Mouse (Mus musculus) forebrain, postnatal 0 days (tissue): ENCODE data around the gene Zic5. TPM values are rescaled to one million over a fixed set of nuclear protein-coding genes. Genes with fewer than 3 reads are reported as not detected.

ENCODE experiments used
- ATAC-seq: fragments of 200-750 bp; cut with Nextera tagmentation; 2 replicates; pipeline ENCODE4 v1.8.0; 2017; ENCODE audit warnings: mild to moderate bottlenecking, moderate library complexity
- DNase-seq: peaks from one replicate; pipeline ENCODE4 v3.0.0-alpha.2; 2015
- H3K27ac ChIP-seq: fragments of 300-500 bp; sonication (generic); 2 replicates; pipeline ENCODE4 v1.5.1; 2014; ENCODE audit warnings: low read depth, mild to moderate bottlenecking, antibody characterized with exemption, low read length, moderate library complexity, mixed read lengths
- H3K27me3 ChIP-seq: fragments of 300-500 bp; sonication (generic); 2 replicates; pipeline ENCODE4 v1.6.1; 2014; ENCODE audit warnings: mild to moderate bottlenecking, low read length, mixed read lengths; ENCODE audit not compliant: insufficient read depth
- H3K36me3 ChIP-seq: fragments of 300-500 bp; sonication (generic); 2 replicates; pipeline ENCODE4 v1.6.1; 2014; ENCODE audit warnings: mild to moderate bottlenecking, moderate library complexity; ENCODE audit not compliant: insufficient read depth
- H3K4me1 ChIP-seq: fragments of 300-500 bp; sonication (generic); 2 replicates; pipeline ENCODE4 v1.6.1; 2014; ENCODE audit warnings: antibody characterized with exemption; ENCODE audit not compliant: insufficient read depth
- H3K4me2 ChIP-seq: fragments of 300-500 bp; sonication (generic); 2 replicates; pipeline ENCODE4 v1.6.1; 2014; ENCODE audit warnings: low read depth, mild to moderate bottlenecking, moderate library complexity
- H3K4me3 ChIP-seq: fragments of 300-500 bp; sonication (generic); 2 replicates; pipeline ENCODE4 v1.5.1; 2014; ENCODE audit warnings: low read depth, low read length, mixed read lengths
- H3K9ac ChIP-seq: fragments of 300-500 bp; sonication (generic); 2 replicates; pipeline ENCODE4 v1.6.1; 2014; ENCODE audit warnings: mild to moderate bottlenecking
- H3K9me3 ChIP-seq: fragments of 300-500 bp; sonication (generic); 2 replicates; pipeline ENCODE4 v1.6.1; 2016; ENCODE audit warnings: low read length
- CTCF ChIP-seq: sonication (generic); IDR thresholded peaks from 2 replicates; pipeline ENCODE4 v1.5.1; 2016; ENCODE audit warnings: antibody characterized with exemption, control low read depth, low read depth
- WGBS: fragments of 180-500 bp; shearing (Covaris S2); extraction: QIAGEN DNeasy Blood & Tissue Kit; methylation state at CpG from one replicate; pipeline ENCODE4 v1.1.7; 2014; 5-methylcytosine and 5-hydroxymethylcytosine counted together
- polyA plus RNA-seq: library from polyadenylated mRNA; unstranded; fragments of >200 nt; fragmentation: Nextera tagmentation; extraction: Ambion mirVana; gene quantifications from 2 replicates; pipeline ENCODE4 v1.2.1, GENCODE M21; 2015
- total RNA-seq: library from RNA; depleted of rRNA; stranded (reverse); fragments of >200 nt; gene quantifications from 2 replicates; pipeline ENCODE4 v1.2.3, GENCODE M21; 2014

The Zic5 gene
- total and polyA plus RNA-seq, 2 experiments from 2014 or later = 13.8 to 22.8 TPM

DNA sequence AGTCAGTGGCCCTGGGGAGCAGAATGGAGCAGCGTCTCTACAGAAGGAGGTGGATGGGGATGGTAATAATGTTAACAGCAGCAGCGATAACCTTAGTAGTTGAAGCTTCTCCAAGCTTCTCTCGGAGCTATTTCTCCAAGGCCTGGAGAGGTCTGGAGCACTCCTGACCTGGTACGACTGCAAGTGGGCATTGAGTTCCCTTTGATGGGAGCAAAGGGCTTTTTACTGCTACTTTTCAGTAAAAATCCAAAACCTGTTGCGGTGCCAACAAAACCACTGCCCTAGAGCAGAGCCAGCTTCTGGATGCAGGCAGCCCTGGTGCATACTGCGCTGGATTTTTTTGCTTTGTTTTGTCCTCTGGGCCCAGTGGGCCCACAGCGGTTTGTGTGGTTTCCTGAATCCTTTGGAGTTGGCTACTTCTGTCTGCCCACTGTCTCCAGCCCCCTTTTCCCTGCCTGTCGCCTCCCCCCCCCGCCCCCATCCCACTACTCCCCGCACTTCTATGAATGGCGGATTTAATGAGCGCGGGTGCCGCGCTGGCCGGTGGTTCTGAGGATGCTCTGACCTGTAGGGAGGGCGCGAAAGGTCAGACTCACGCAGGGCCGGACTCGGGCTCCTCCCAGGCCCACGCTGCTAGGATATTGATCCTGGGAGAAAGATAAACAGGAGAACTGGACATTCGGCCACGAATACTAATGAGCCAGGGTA is 19.5 kb upstream of the Zic5 start:
- Histone ChIP-seq H3K4me2 (peak overlapping the region; percentile 33), H3K36me3 (no peaks in the 10 kb centered on the region), H3K4me3 (no peak overlapping the region), H3K27me3 (peaks cover 66% of the 10 kb centered on the region), H3K27ac (peak overlapping the region; percentile 40; the same call in 1 of the 2 replicates), H3K9ac (no peak overlapping the region), H3K4me1 (no peaks in the 10 kb centered on the region), H3K9me3 (no peaks in the 10 kb centered on the region)
- peak; percentile 19 for ATAC-seq
- 18% methylated on average over 23 of the region's 24 CpGs for WGBS
- DNase-seq = peak; percentile 17
- no peak for TF ChIP-seq CTCF

- WGBS = 32% methylated on average over 4 of the region's 4 CpGs
- H3K27ac ChIP-seq = peak overlapping the region; percentile 40; the same call in 1 of the 2 replicates
- H3K9me3 ChIP-seq = no peaks in the 10 kb centered on the region
- no peak for TF ChIP-seq CTCF
- no peak overlapping the region for H3K9ac ChIP-seq
- no peak for DNase-seq
- peaks cover 66% of the 10 kb centered on the region for H3K27me3 ChIP-seq
- H3K4me2 ChIP-seq = peak overlapping the region; percentile 33; the same call in 1 of the 2 replicates
- H3K4me1 ChIP-seq = no peaks in the 10 kb centered on the region
- no peaks in the 10 kb centered on the region for H3K36me3 ChIP-seq
- H3K4me3 ChIP-seq = no peak overlapping the region
- ATAC-seq = no peak
Measured at GRCm38 (mm10) chr14:122484458-122484843, 19.0 kb upstream of the Zic5 start.

- H3K4me3 ChIP-seq = no peak overlapping the region
- H3K27me3 ChIP-seq = peaks cover 62% of the 10 kb centered on the region
- peak; percentile 8; the same call in 1 of the 2 replicates for ATAC-seq
- H3K9ac ChIP-seq = peak overlapping the region; percentile 40; the same call in 1 of the 2 replicates
- 30% methylated on average over 18 of the region's 18 CpGs for WGBS
- peak; percentile 15 for DNase-seq
- no peak for TF ChIP-seq CTCF
- H3K36me3 ChIP-seq = no peaks in the 10 kb centered on the region
- peak overlapping the region; percentile 15; the same call in 1 of the 2 replicates for H3K27ac ChIP-seq
- no peaks in the 10 kb centered on the region for H3K9me3 ChIP-seq
- H3K4me2 ChIP-seq = peak overlapping the region; percentile 19; the same call in 1 of the 2 replicates
- no peaks in the 10 kb centered on the region for H3K4me1 ChIP-seq
Measured at GRCm38 (mm10) chr14:122483556-122484421, 18.3 kb upstream of the Zic5 start.

DNA sequence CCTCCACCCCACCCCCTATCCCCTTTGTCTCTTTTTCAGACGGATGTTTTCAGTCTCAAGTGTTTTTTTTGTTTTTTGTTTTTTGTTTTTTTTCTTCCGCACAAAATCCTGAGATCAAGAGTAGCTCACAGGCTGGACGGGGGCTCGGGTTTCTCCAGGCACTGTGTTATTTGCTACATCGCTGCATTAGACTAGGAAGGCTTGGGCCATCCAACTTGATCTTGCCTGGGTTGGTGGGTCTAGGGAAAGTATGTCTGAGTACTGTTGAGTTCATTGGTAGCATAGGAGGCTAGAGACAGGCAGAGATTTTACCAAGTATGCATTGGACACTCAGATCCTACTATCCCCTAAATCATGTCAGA is 17.5 kb upstream of the Zic5 start:
- peak overlapping the region; percentile 67; the same call in 1 of the 2 replicates for H3K27ac ChIP-seq
- peak overlapping the region; percentile 41 for H3K4me2 ChIP-seq
- TF ChIP-seq CTCF = no peak
- peaks cover 59% of the 10 kb centered on the region for H3K27me3 ChIP-seq
- ATAC-seq (no peak), DNase-seq (peak; percentile 22)
- no peaks in the 10 kb centered on the region for H3K4me1 ChIP-seq
- H3K36me3 ChIP-seq = no peaks in the 10 kb centered on the region
- H3K4me3 ChIP-seq = 0 out of 2 replicates have a peak overlapping the region, but pooled peaks have one; percentile 12
- WGBS = 18% methylated on average over 5 of the region's 5 CpGs
- H3K9me3 ChIP-seq = no peaks in the 10 kb centered on the region
- H3K9ac ChIP-seq = peak overlapping the region; percentile 40

DNA sequence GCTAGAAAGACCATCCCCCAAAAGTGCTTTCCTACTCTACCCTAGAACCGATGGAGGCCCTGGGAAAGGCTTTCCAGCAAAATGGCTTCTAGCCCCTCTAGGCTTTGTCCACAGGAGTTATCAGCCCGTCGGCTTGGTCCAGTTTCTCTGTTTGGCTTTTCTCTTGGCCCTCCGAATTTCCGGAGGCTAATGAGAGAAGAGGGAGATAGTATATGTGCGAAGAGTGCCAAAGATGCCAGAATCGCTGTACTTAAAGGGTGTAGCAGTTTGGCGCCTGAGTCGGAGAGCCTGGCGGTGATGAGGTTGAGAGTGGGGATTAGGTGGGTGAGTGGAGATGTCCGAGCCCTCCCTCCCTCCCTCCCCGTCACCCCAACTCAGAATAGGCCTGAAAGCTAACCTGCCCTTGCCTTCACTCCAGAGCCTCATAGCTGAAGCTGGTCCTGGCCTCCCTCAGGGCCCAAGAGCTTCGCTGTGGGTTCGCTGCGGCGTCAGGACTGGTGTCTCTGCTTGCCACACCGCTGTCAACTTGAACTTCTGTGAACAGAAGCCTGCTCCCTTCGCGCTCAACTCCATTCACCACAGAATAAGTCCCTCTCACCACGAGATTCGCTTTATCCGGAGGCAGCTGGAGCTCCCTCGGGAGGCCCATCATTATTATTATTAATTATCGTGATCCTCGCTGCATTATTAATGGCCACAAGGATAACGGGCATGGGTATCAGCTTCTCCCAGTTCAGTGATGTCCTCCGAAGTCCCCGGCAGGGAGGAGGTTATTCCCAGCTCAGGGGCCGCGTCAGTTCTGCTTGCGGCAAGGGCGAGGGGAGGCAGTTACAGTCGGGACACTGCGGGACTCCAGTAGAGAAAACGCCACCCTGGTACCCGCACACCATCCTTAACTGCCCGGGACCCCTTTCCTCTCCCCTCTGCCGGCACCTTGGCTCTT is 16.9 kb upstream of the Zic5 start:
- Histone ChIP-seq H3K4me3 (peak overlapping the region; percentile 12; the same call in 1 of the 2 replicates), H3K4me2 (peak overlapping the region; percentile 41), H3K4me1 (no peaks in the 10 kb centered on the region), H3K9ac (peak overlapping the region; percentile 40), H3K27me3 (peaks cover 56% of the 10 kb centered on the region), H3K9me3 (no peaks in the 10 kb centered on the region), H3K36me3 (no peaks in the 10 kb centered on the region), H3K27ac (peak overlapping the region; percentile 67)
- ATAC-seq (0 out of 2 replicates have a peak, but pooled peaks have one; percentile 3), DNase-seq (peak; percentile 39)
- WGBS = 17% methylated on average over 38 of the region's 38 CpGs
- TF ChIP-seq CTCF = no peak

DNA sequence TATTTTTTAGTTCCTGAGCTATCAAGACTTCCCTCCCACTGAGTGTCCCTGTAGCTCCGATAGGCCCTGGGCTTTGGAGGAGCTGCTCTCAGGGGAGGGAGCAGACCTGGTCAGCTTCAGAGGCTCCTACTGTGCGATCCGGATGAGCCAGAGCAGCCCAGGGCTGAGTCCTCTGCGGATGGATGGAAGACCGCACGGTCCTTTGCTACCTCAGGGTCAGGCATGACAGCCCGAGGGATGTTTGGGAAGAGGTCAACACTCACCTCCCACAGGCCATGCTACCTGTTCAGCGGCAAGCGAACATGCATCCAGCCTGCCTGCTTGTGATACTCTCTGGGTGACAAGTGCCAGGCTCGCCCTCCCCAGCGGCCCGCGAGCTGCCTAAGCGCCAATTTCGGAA is 15.7 kb upstream of the Zic5 start:
- H3K27me3 ChIP-seq = peaks cover 47% of the 10 kb centered on the region
- 25% methylated on average over 15 of the region's 15 CpGs for WGBS
- DNase-seq = peak; percentile 33

More for the DNA sequence above, 15.7 kb upstream of the Zic5 start:
- Histone ChIP-seq H3K9ac (peak overlapping the region; percentile 40; the same call in 1 of the 2 replicates), H3K9me3 (no peaks in the 10 kb centered on the region), H3K4me1 (no peaks in the 10 kb centered on the region), H3K4me3 (peak overlapping the region; percentile 48), H3K4me2 (peak overlapping the region; percentile 41), H3K36me3 (no peaks in the 10 kb centered on the region), H3K27ac (peak overlapping the region; percentile 67)
- ATAC-seq = no peak
- TF ChIP-seq CTCF = no peak
